Mouse (Mus musculus): Measurements from ENCODE around the gene Narfl.
"Not testable (repeated sequence)": the region's sequence is repeated elsewhere in the genome, so short reads cannot be mapped to it uniquely, and the experiment has no call there.

The Narfl gene

DNA sequence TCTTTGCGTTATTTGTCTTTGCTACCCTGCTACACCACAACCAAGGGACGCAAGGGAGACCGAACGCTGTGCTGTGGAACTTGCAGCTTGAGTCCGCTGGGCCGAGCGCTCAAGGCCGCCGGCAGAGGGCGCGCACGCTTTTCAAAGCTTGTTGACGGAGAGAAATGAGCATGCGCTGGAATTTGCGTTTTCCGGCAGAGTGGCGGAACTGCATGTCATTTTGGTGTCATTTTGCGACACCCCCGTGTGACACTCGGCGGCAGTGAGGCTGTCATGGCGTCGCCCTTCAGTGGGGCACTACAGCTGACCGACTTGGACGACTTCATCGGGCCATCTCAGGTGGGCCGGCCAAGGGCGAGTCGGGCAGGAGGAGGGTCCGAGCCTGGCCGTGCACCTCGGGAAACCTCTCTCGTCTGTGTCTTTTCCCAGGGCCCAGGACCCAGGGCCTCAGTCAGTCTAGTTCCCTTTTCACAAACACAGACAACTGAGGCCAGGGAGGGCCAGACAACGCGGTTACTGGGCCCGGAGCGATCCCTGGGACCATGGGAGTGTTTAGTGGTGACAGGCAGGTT lies at the start of gene Narfl:
Narfl (plus strand) TSS at position 228 of the 572 bp plus-strand sequence.
- peak; percentile 96 for DNase-seq (ENCODE audit: low read depth, low spot score)

DNA sequence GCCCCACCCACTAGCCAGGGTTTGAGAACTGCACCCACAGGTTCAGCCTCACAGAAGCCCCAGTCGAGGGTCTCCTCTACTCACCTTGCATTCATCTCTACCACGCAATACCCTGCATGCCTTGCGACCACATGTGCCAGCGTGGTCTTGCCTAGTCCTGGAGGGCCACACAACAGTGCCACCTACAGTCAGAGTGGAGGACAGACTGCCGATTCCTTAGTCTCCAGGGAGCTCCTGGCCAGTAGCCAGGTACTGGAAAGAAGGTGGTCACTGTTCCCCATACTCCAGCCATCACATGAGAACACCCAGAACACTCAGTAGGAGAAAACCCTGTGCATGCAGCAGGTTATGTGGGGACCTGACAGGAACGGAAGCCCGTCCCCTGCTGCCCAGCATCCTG lies 49.7 kb upstream of the Narfl start:
- DNase-seq (ENCODE audit: low read depth, low spot score) = no peak

DNA sequence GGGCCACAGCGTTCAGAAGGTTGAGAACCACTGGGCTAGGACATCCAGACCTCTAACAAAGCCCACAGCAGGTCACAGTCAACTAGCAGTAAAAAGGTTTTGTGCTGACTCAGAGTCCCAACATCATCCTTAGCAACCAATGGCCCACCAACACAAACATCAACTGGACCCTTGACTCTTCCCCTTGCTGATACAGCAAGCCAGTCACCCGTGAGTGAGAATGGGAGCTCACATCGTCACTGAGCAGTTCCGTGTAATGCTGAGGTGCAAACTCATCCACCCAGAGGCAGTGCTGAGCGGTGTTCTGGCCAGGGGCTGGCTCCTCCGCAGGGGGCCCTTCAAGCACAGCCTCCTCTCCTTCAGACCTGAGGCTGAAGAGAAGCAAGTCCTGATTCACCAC lies 48.3 kb upstream of the Narfl start:
- no peak for DNase-seq (ENCODE audit: low read depth, low spot score)

DNA sequence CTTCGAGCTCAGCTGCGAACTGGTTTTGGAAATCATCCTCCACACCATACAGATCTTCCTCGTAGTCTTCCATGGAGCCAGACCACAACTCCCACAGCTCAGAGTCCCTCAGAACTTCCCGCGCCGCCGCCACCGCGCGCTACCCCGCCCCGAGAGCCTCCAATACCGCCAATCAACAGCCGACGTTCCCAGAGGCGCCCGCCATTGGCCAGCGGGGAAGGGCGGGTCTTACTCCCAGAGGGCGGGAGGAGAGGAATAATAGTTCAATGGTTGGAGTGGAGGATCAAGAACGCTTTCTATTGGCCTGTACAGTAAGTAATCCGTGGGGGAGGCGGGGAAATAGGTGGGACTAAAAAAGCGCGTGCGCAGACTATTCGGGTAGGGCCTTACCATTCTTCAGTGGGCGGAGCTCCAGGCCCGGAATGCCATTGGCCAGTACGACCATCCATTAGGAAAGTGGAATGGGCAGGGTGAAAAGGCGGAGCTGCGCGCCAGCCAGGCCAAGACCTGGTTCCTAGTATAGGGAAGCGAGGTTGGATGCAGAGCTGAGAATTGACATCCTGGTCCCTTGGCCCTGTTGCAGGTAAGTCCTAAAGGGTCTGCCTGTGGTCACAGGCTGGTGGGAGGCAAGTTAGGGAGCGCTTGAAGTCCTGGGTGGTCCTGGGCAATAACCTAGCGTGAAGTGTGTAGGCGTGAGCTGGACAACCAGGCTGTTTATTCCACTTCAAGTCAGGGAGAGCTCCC lies 46.1 kb upstream of the Narfl start, which contains the start of the genes Chtf18 and Rpusd1:
Chtf18 (minus strand) TSS at position 155 of the 744 bp plus-strand sequence.
Rpusd1 (plus strand) TSS at position 406 of the 744 bp plus-strand sequence.
- DNase-seq (ENCODE audit: low read depth, low spot score) = peak; percentile 99

DNA sequence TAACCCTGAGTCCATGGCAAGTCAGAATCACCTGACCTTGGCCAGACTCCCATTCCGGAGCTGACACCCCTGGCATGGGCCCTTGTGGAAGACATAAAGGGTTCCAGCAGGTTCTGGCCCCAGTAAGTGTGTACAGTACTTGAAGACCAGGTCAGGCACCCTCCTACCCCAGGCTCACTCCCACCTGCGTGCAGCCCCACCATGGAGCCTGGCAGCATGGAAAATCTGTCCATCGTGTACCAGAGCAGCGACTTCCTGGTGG lies 45.6 kb upstream of the Narfl start:
- no peak for DNase-seq (ENCODE audit: low read depth, low spot score)

DNA sequence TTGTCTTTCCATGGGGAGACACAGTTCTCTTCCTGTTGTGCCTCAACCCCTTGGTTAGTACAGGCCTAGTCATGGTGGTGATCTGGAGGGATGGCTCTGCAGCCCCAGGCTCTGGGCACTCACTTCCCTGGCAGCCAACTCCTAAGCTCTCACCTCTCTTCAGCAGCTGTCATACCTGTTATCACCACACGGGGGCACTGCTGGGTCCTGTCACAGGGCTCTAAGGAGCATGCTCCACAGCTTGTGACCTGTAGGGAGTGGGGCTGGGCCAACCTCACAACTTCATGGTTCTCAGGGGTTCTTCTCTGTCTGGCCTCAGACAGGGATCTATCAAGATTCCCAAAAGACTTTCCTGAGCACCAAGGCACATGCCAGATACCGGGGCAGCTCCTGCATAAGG lies 41.5 kb upstream of the Narfl start:
- DNase-seq (ENCODE audit: low read depth, low spot score) = peak; percentile 82

DNA sequence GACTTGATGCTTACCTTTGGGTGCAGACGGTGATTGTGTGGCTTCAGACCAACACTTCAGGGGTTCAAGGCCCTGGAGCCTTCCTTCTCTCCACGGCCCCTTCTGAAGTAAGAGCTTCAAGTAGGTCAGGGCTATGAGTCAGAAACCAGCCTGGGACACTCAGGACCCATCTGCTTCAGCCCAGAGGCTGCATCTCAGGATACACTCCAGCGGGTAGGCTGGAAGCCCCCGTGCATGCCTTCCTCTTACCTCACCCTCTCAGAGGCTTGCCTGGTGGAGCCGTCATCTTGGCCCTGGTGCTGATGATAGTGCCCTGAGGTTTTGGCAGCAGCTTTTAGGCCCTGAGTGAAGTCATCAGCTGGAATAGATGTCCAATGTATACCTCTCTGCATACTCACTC lies 38.3 kb upstream of the Narfl start:
- DNase-seq (ENCODE audit: low read depth, low spot score) = no peak

DNA sequence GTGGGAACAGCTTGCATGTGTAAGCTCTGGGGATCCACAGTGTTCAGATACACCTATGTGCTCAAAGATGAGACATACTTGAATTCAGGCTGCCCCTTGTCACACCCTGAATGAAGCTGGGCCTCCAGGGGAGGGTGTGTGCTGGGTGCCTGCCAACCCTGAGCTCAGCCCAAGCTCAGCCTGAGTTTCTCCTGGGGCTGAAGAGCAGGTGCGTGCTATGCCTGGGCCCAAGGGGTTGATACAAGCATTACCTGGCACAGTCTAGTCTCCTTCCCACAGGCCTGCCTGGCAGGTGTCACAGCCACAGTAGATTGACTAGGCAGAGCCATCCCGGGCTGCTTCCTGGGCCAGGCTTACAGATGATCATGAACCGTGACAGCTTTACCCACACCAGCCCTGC lies 37.8 kb upstream of the Narfl start, which contains the start of gene Mslnl:
Mslnl (plus strand) TSS at position 298 of the 400 bp plus-strand sequence.
- no peak for DNase-seq (ENCODE audit: low read depth, low spot score)

DNA sequence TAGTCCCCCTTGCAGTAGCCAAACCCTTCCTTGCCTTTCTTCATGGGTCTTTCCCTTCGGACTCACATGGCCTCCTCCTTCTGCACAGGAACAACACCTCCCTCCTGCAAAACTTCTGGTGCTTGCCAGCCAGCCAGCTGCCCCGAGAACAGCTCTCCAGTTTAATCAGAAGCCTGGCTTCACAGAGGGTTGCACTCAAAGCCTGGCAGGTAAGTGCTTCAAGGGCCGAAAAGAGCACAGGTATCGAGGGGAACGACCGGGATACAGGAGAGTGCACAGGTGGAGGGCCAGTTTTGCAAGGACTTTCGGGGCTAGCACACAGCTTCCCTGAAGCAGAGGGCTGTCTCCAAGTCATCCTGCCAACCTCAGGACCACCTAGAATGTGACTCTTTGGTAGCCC lies 34.7 kb upstream of the Narfl start:
- DNase-seq (ENCODE audit: low read depth, low spot score) = no peak

DNA sequence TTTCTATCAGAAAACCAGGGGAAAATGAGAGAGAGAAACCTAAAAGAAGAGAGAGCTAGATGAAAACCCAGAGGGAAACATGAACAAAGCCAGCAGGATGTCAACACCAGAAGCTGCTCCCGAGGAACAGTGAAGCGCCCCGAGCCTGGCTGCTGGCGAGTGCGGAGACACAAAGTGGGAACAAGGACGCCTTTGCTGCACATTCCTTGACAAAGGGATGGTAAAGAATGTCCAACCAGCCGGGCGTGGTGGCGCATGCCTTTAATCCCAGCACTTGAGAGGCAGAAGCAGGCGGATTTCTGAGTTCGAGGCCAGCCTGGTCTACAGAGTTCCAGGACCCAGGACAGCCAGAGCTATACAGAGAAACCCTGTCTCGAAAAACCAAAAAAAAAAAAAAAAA lies 32.1 kb upstream of the Narfl start:
- not testable (repeated sequence) for DNase-seq (ENCODE audit: low read depth, low spot score)

DNA sequence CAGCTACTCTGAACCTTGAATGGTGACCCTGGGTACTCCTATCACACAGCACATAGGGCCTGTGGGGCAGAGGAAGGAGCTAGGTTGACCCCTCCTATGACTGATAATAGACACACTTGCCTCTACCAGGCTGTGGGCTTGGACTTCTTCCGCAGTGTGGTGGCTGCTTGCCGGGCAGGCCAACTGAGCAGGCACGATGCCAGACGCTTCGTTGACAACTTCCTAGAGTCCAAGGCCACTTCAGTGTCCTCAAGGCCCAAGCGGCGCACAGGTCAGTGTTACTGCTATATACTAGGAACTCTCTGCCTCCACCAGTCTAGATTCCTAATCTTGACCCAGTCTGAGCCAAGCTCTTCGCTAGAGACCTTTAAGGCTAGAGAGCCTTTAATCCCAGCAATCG lies 29.7 kb upstream of the Narfl start:
- DNase-seq (ENCODE audit: low read depth, low spot score) = no peak

DNA sequence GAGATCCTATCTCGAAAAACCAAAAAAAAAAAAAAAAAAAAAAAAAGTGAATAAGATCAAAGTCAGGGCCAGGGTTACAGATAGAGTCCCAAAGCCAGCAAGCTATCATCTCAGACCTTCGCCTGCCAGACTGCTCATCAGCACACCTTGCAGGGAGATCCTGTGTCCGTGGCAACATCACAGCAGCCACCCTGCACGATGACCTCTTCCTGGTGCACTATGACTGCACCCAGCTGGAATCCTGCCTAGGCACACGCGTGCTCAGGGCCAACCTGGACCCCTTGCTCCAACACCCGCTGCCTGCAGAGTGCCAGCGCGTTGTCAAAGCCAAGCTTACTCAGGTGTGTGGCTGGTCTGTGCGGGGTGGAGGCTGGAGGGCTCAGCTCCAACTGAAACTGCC lies 29.3 kb upstream of the Narfl start:
- DNase-seq (ENCODE audit: low read depth, low spot score) = no peak

DNA sequence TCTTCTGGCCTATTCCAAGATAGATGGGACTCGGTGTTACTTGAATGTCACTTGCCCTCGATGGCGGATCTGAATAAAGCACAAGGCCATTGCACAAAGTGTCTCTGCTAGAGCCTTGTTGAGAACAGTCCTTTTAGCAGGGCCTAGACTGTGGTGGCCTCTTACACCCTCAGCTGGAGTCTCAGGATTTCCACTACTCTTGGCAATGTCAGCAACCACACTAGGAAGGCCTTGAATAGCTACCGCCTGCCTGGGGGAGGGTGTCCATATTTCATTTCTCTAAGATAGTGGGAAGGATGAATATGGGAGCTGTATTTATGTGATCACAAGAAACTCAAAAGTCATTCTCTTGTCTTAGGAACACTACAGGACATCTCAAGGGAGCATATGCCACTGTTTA lies 25.3 kb upstream of the Narfl start:
- no peak for DNase-seq (ENCODE audit: low read depth, low spot score)

DNA sequence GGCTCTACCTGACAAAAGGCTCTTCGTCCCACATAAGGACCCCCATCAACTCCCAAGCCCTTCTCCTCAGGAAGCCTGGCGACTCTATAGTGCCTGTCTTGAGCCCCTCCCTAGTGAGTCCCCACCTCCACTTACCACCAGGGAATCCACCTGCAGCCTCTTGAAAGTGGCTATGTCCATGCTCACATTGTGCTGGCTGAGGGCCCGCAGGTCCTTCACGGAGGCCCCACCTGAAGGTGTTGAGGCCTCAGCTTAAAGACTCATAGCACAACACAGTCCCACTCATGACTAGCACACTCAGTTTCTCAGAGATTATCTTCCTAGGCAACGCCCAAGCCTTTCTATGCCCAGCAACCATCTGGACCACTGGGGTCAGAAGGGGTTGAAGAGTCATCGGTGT lies 24.3 kb upstream of the Narfl start:
- DNase-seq (ENCODE audit: low read depth, low spot score) = no peak

DNA sequence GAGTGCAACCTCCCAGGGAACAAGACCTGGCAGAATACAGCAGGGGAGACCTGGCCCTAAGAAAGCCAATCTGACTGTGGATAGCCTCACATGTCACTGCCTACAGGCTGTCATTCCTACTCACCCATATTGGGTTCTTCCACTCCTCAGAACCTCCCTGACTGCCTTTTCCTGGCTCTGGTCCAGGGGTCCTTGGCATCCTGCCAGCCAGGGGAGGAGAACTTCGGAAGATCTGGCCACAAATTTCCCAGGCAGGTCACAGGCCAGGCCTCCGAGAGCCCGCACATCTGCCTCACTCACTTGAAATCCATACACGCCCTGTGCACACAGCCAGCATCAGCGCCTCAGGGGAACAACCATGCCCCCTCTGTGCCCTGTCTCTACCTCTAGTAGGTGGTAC lies 22.1 kb upstream of the Narfl start:
- no peak for DNase-seq (ENCODE audit: low read depth, low spot score)

DNA sequence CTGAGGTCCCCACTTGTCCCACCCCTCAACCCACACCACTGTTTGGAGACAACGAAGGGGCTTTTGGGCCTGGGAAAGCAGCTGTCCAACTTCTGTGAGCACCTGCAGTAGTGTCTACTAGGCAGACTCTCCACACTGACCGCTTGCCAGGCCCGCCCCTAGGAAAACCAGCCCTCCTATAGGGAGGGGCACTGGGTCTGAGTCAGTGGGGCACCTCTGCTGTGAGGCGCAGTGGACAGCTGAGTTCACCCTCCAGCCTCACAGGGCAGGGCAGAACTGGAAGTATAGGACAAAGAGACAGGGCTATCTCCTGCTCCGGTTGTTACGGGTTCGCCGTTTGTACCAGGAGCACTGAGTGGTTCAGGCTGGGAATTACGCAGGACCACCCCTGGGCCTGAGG lies 19.3 kb upstream of the Narfl start, which contains the start of gene Msln:
Msln (minus strand) TSS at position 138 of the 400 bp plus-strand sequence.
- DNase-seq (ENCODE audit: low read depth, low spot score) = no peak

DNA sequence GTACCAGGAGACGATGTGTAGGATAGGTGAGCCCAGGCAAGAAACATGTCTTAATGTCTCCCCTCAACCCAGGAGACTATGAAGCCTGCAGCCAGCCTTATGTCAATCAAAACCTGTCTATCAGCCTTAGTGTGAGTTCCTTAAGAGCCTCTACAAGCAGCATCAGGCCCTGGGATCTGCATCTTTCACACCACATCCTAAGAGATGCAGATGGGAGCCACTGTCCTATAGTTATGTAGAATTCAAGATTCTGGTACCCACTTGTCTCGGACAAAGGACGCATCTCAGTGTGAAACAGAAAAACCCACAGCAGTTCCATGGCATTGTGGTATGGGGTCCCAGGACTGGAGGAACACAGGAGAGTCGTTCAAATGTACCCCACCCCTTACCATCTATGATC lies 18.5 kb upstream of the Narfl start:
- DNase-seq (ENCODE audit: low read depth, low spot score) = no peak

DNA sequence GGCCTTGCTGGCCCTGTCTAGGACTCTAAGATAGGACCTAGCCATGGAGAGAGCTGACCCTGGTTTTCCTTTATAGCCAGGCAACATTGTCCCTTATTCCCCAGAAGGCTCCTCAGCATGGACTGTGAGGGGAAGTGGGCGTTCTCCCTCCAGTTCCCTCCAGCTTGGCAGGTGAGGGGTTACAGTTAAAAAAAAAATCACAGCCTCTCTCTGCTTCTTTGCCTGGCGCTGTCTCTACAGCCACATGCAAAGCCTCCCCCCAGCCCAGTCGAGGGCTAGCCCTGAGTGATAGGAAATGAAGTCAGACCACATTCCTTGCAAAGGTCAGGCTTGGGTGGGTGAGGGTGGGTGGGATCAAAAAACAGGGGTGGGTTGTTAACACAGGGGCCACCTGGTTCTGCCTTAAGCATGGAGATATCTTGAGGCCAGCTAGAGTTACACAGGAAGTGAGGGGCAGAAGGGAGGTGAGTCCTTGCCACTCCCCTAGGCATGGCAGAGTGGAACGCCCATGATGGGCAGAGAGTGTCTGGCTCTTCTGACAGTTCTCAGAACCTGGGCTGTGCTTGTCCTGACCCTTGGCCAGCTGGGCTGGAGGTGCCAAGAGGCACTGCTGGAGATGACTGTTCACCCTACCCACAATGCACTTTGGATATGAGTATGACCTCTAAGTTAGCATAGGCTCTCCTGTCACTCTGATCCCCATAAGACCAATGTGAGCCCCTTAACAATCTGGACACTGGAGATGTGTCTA lies 17.8 kb upstream of the Narfl start:
- DNase-seq (ENCODE audit: low read depth, low spot score) = no peak

DNA sequence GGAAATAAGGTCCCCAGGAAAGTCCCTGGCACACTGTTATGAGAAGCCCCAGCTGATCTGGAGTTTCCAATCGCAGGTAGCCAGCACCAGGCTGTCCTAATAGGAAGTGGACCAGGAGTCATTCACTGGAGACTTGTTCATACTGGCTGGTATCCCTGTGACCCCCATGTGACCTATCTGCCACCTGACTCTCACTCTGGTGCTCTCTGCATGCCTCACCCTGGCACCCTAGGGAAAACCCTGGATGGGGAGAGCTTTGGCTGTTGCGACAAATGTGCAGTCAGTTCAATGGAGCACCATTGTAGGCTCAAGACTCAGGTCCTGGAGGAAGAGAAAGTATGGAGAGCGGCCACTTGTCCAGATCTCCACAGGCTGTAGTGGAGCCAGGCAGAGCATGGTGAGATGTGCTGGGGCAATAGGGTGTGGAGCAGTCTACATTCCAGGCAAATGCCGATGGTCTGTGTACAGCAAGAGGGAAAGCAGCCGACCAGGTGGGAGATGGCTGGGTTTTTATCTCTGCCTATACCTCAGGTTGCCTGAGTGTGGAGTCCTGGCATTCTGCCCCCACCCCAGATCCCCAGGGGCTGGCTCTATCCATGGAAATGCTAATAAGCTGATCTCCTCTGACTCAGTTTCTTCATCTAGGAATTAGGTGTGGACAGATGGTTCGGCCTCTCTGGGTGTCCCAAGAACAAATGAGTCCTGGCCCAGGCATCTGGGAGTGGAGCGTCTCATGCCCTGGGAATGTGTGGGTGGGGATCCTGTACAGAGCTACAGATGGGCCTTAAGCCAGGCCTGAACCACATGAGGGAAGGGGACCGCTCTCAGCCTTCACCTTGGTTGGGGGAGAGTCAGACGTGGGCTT lies 17.0 kb upstream of the Narfl start:
- DNase-seq (ENCODE audit: low read depth, low spot score) = no peak

DNA sequence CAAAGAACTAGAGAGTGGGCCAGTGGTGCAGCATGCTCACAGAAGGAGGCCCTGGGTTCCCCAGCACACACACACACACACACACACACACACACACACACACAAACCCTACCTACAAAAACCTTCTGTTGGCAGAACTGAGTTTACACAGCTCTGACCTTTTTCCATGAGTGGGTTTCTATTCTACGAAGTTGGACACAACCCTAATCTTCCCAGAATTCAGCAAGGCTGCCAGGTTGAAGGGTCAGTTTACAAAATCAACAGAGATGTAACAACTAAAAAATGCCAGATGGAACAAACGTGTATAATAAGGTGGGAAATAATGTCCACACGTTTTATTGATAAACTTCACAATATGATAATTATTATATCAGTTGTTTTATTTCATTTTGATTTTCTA lies 15.9 kb upstream of the Narfl start:
- no peak for DNase-seq (ENCODE audit: low read depth, low spot score)

DNA sequence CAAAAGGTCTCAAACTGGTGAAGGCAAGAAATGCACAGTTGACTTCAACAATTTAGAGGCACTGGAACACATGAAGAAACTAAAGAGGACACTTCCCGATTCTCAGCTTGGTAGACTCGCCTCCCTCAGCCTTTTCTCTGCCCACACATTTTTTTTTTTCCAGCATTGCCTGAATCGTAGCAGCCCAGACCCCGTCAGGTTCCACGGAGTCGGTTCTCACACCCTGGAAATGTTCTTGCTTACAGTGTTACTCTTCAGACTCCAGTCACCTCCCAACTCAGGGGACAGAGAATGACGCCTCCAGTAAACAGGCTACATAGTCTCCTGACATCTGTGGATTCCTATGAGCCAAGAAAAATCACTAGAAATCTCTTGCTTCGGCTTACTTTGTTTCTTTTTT lies 13.4 kb upstream of the Narfl start:
- no peak for DNase-seq (ENCODE audit: low read depth, low spot score)

DNA sequence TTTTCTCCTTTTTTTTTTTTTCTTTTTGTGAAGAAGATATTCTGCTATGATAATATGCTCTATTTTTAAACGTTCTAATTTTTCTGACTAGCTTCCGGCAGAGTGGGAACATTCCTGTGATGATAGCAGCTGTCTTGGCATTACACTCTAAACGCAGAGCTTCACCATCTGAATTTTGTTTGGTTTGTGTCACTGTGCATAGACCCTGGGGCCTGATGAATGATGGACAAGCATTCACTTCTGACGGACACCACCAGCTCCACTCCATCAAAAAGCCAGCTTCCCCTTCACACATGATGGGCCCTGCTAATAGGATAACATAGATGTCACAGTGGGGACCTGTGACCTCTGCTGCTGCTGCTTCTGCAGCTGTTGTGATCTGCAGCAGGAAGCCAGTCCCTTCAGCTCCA lies 12.0 kb upstream of the Narfl start:
- DNase-seq (ENCODE audit: low read depth, low spot score) = no peak

Measured in CD4-positive helper T cell, adult 2 months (primary cell).